Mouse (Mus musculus) cortical plate, adult 2 months (tissue): ENCODE measurements around the gene Syt14.

Experiments
- CTCF ChIP-seq: fragments of 200-500 bp; IDR thresholded peaks from 2 replicates; pipeline ENCODE4 v1.5.1; 2011; ENCODE audit warnings: mild to moderate bottlenecking, control low read depth, low read length; ENCODE audit not compliant: insufficient read depth; ENCODE audit errors: extremely low read depth
- POLR2A ChIP-seq: fragments of 200-500 bp; IDR thresholded peaks from 2 replicates; pipeline ENCODE4 v1.6.1; 2011; ENCODE audit warnings: mild to moderate bottlenecking, low read length, control low read depth; ENCODE audit not compliant: insufficient read depth; ENCODE audit errors: extremely low read depth

DNA sequence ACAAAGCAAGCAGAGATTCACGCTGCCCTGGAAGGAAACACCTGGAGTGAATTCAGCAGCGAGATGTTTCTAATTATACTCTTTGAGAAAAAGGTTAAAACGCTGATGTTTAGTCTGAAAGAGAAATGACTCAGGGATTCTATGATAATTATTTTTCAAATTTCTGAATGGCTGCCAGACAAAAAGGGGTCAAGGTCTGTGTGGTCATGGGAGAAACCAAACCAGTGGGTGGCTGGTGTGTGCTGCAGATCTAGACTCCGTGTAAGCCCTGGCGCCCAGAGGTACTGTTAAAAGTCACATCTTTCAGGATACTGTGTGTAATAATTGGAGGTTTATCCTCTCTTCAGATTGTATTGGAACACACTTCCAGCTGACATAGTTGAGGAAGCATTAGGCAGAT is 18.8 kb upstream of the Syt14 start:
- TF ChIP-seq POLR2A: no peak
- no peak for TF ChIP-seq CTCF
